In genomic region chr5:105703286-105703655, GRCm38 (mm10) we compare ENCODE assay signal across 20 mouse cellular contexts. TPM values are rescaled to one million over a fixed set of nuclear protein-coding genes. Genes with fewer than 3 reads are reported as not detected.
DNase-seq lines count a peak whose midpoint lies in the region; ATAC-seq and TF ChIP-seq lines count a peak whose summit lies in the region.
"Had no signal": no experiment of that assay in that cellular context is flagged by ENCODE, and none has a peak within 500 bp of the region (broad histone marks: within the 10 kb centered on the region; RNA-seq: fewer than 3 reads in every experiment).

No protein-coding gene starts in this region.

- H3K4me1 ChIP-seq in kidney, postnatal 0 days (replicated peaks; ENCODE audit: insufficient read depth, low read length): peaks cover 28% of the 10 kb centered on the region
- peaks cover 26% of the 10 kb centered on the region; the same call in 1 of the 2 replicates for H3K4me1 ChIP-seq in stomach, embryonic 15.5 days
- no peaks in the 10 kb centered on the region for H3K4me1 ChIP-seq in stomach, postnatal 0 days (replicated peaks; ENCODE audit: control insufficient read depth, insufficient read depth)
- H3K4me1 ChIP-seq in intestine, embryonic 15.5 days (replicated peaks): peaks cover 20% of the 10 kb centered on the region; the same call in 1 of the 2 replicates
- peaks cover 43% of the 10 kb centered on the region for H3K4me1 ChIP-seq in midbrain, embryonic 16.5 days (ENCODE audit: control insufficient read depth, insufficient read depth, low read length)
- H3K4me1 ChIP-seq in heart, adult 2 months (ENCODE audit: control insufficient read depth, insufficient read depth, low read length): peaks cover 4% of the 10 kb centered on the region

- H3K27ac ChIP-seq in kidney, postnatal 0 days: peak overlapping the region; percentile 61
- no peak overlapping the region for H3K27ac ChIP-seq in stomach, embryonic 15.5 days
- H3K27ac ChIP-seq in stomach, postnatal 0 days (replicated peaks): no peak overlapping the region
- 0 out of 2 replicates have a peak overlapping the region, but pooled peaks have one; percentile 54 for H3K27ac ChIP-seq in intestine, embryonic 15.5 days
- H3K27ac ChIP-seq in midbrain, embryonic 16.5 days (ENCODE audit: low read length): no peak overlapping the region
- H3K27ac ChIP-seq in heart, adult 2 months: no peak overlapping the region
- H3K27ac ChIP-seq: forebrain, embryonic 15.5 days; heart, embryonic 13.5 days; hindbrain, postnatal 0 days; midbrain, embryonic 10.5 days; neural tube, embryonic 12.5 days had no signal

- 80% methylated on average over 11 of the region's 11 CpGs for WGBS in kidney, postnatal 0 days
- 85% methylated on average over 11 of the region's 11 CpGs for WGBS in stomach, embryonic 15.5 days
- 73% methylated on average over 11 of the region's 11 CpGs for WGBS in stomach, postnatal 0 days
- 74% methylated on average over 11 of the region's 11 CpGs for WGBS in intestine, embryonic 15.5 days
- 94% methylated on average over 11 of the region's 11 CpGs for WGBS in midbrain, embryonic 16.5 days
- 93% methylated on average over 11 of the region's 11 CpGs for WGBS in heart, adult 2 months

- no peak overlapping the region for H3K4me3 ChIP-seq in kidney, postnatal 0 days (replicated peaks; ENCODE audit: low read depth, low read length)
- no peak overlapping the region for H3K4me3 ChIP-seq in stomach, embryonic 15.5 days (replicated peaks)
- H3K4me3 ChIP-seq in stomach, postnatal 0 days (ENCODE audit: low read depth, low read length): no peak overlapping the region
- no peak overlapping the region for H3K4me3 ChIP-seq in intestine, embryonic 15.5 days (replicated peaks)
- H3K4me3 ChIP-seq in midbrain, embryonic 16.5 days (ENCODE audit: low read depth, low read length): no peak overlapping the region
- H3K4me3 ChIP-seq in heart, adult 2 months: no peak overlapping the region
- H3K4me3 ChIP-seq: erythroblast, embryonic 14.5 days; forebrain, embryonic 15.5 days; heart, embryonic 13.5 days; midbrain, embryonic 10.5 days; neural tube, embryonic 12.5 days had no signal

- peak overlapping the region; percentile 30; the same call in 1 of the 2 replicates for H3K4me2 ChIP-seq in kidney, postnatal 0 days (ENCODE audit: low read length)
- H3K4me2 ChIP-seq in stomach, embryonic 15.5 days: 0 out of 2 replicates have a peak overlapping the region, but pooled peaks have one; percentile 3
- no peak overlapping the region for H3K4me2 ChIP-seq in stomach, postnatal 0 days (replicated peaks; ENCODE audit: low read depth)
- H3K4me2 ChIP-seq in intestine, embryonic 15.5 days (replicated peaks): peak overlapping the region; percentile 24; the same call in 1 of the 2 replicates
- no peak overlapping the region for H3K4me2 ChIP-seq in midbrain, embryonic 16.5 days (ENCODE audit: low read length)
- H3K4me2 ChIP-seq: forebrain, embryonic 15.5 days; heart, embryonic 13.5 days; lung, embryonic 14.5 days; neural tube, embryonic 12.5 days had no signal

- ATAC-seq in kidney, postnatal 0 days (replicated peaks; ENCODE audit: low FRiP score, low read depth): no peak
- no peak for ATAC-seq in stomach, embryonic 15.5 days (ENCODE audit: insufficient read depth, low FRiP score, low read depth)
- ATAC-seq in stomach, postnatal 0 days (ENCODE audit: low FRiP score, low TSS enrichment): no peak
- ATAC-seq in intestine, embryonic 15.5 days: no peak
- no peak for ATAC-seq in midbrain, embryonic 16.5 days
- ATAC-seq: forebrain, embryonic 15.5 days; hindbrain, postnatal 0 days had no signal

- DNase-seq in kidney, postnatal 0 days (ENCODE audit: low spot score): no peak
- DNase-seq in kidney, adult 9 months: no peak
- DNase-seq in stomach, postnatal 0 days (ENCODE audit: low spot score): no peak
- DNase-seq in heart, adult 2 months: no peak
- DNase-seq: adrenal gland, postnatal 14 days; cerebellum, adult 8-10 months; heart, postnatal 36 days; layer of hippocampus, postnatal 36 days; left cerebral cortex, postnatal 4 days; lung, embryonic 14.5 days; thymus, postnatal 14 days had no signal

- H3K79me2 ChIP-seq in heart, adult 2 months (replicated peaks; ENCODE audit: control insufficient read depth, insufficient read depth, low read length): no peaks in the 10 kb centered on the region

- no peak for TF ChIP-seq EP300 in stomach, postnatal 0 days (optimal IDR thresholded peaks at IDR 0.05)
- TF ChIP-seq EP300 in heart, adult 2 months (IDR thresholded peaks at IDR 0.05; ENCODE audit: insufficient read depth, low read depth, low read length): no peak

- no peaks in the 10 kb centered on the region for H3K27me3 ChIP-seq in kidney, postnatal 0 days (ENCODE audit: insufficient read depth, low read length)
- H3K27me3 ChIP-seq in stomach, embryonic 15.5 days (replicated peaks): no peaks in the 10 kb centered on the region
- no peaks in the 10 kb centered on the region for H3K27me3 ChIP-seq in stomach, postnatal 0 days (ENCODE audit: control insufficient read depth, insufficient read depth, low read length)
- 0 out of 2 replicates have a peak, but pooled peaks cover 2% of the 10 kb centered on the region for H3K27me3 ChIP-seq in intestine, embryonic 15.5 days (replicated peaks)
- no peaks in the 10 kb centered on the region for H3K27me3 ChIP-seq in midbrain, embryonic 16.5 days (ENCODE audit: control insufficient read depth, insufficient read depth, low read depth, low read length)
- no peaks in the 10 kb centered on the region for H3K27me3 ChIP-seq in heart, adult 2 months (ENCODE audit: control insufficient read depth, insufficient read depth, low read length)
- H3K27me3 ChIP-seq: forebrain, embryonic 15.5 days; neural tube, embryonic 12.5 days had no signal

- H3K9me3 ChIP-seq in kidney, postnatal 0 days (replicated peaks; ENCODE audit: low read length): no peaks in the 10 kb centered on the region
- no peaks in the 10 kb centered on the region for H3K9me3 ChIP-seq in stomach, embryonic 15.5 days
- H3K9me3 ChIP-seq in stomach, postnatal 0 days (ENCODE audit: control insufficient read depth, low read length): no peaks in the 10 kb centered on the region
- H3K9me3 ChIP-seq in intestine, embryonic 15.5 days: no peaks in the 10 kb centered on the region
- H3K9me3 ChIP-seq in midbrain, embryonic 16.5 days (replicated peaks; ENCODE audit: control insufficient read depth, low read length, poor library complexity, severe bottlenecking): no peaks in the 10 kb centered on the region
- H3K9me3 ChIP-seq: forebrain, embryonic 15.5 days; heart, embryonic 13.5 days; midbrain, embryonic 10.5 days; neural tube, embryonic 12.5 days had no signal

- TF ChIP-seq POLR2A in heart, adult 2 months (IDR thresholded peaks at IDR 0.05; ENCODE audit: insufficient read depth, low read depth, low read length): no peak

- H3K36me3 ChIP-seq in kidney, postnatal 0 days (ENCODE audit: insufficient read depth, low read length): no peaks in the 10 kb centered on the region
- no peaks in the 10 kb centered on the region for H3K36me3 ChIP-seq in stomach, embryonic 15.5 days
- no peaks in the 10 kb centered on the region for H3K36me3 ChIP-seq in stomach, postnatal 0 days (ENCODE audit: control insufficient read depth, insufficient read depth, low read length)
- no peaks in the 10 kb centered on the region for H3K36me3 ChIP-seq in intestine, embryonic 15.5 days
- no peaks in the 10 kb centered on the region for H3K36me3 ChIP-seq in midbrain, embryonic 16.5 days (ENCODE audit: control insufficient read depth, insufficient read depth, low read length)
- H3K36me3 ChIP-seq in heart, adult 2 months (ENCODE audit: control insufficient read depth, insufficient read depth, low read length): no peaks in the 10 kb centered on the region
- H3K36me3 ChIP-seq: forebrain, embryonic 15.5 days; heart, embryonic 13.5 days had no signal

- intact Hi-C loops in heart, adult 2 months (cut with DNase I): loop anchor here (2.0 kb wide), 1 partner anchor 38 kb away; no protein-coding TSS in a partner anchor

- no peak for TF ChIP-seq CTCF in kidney, postnatal 0 days (IDR thresholded peaks at IDR 0.05; ENCODE audit: low read depth)
- TF ChIP-seq CTCF in stomach, postnatal 0 days (IDR thresholded peaks at IDR 0.05; ENCODE audit: low read depth): no peak
- no peak for TF ChIP-seq CTCF in heart, adult 2 months (IDR thresholded peaks at IDR 0.05)

- no peak overlapping the region for H3K9ac ChIP-seq in kidney, postnatal 0 days (ENCODE audit: low read depth, low read length)
- no peak overlapping the region for H3K9ac ChIP-seq in stomach, embryonic 15.5 days
- H3K9ac ChIP-seq in stomach, postnatal 0 days (ENCODE audit: low read length): no peak overlapping the region
- H3K9ac ChIP-seq in intestine, embryonic 15.5 days: no peak overlapping the region
- no peak overlapping the region for H3K9ac ChIP-seq in midbrain, embryonic 16.5 days (ENCODE audit: low read depth, low read length)
- no peak overlapping the region for H3K9ac ChIP-seq in heart, adult 2 months (ENCODE audit: low read depth, low read length)
- H3K9ac ChIP-seq: forebrain, embryonic 15.5 days; heart, embryonic 13.5 days; lung, embryonic 14.5 days; neural tube, embryonic 12.5 days had no signal

RNA-seq across cellular contexts. Expression of gene Lrrc8d, which starts 3.5 kb away (rescaled TPM):
- polyA plus RNA-seq in kidney, postnatal 0 days (2015; fragmentation: Nextera tagmentation; extraction: Ambion mirVana): 32.5 and 34.6 TPM in 2 replicates
- polyA plus RNA-seq in stomach, embryonic 15.5 days (2015; fragmentation: Nextera tagmentation; extraction: Ambion mirVana): 14.1 and 17.9 TPM in 2 replicates
- polyA plus RNA-seq in stomach, postnatal 0 days (2015; fragmentation: Nextera tagmentation; extraction: Ambion mirVana): 10.2 and 10.7 TPM in 2 replicates
- 14.8 and 16.2 TPM in 2 replicates for polyA plus RNA-seq in intestine, embryonic 15.5 days (2015; fragmentation: Nextera tagmentation; extraction: Ambion mirVana)
- 33.9 and 35.9 TPM in 2 replicates for polyA plus RNA-seq in midbrain, embryonic 16.5 days (2015; fragmentation: Nextera tagmentation; extraction: Ambion mirVana)
- 1 to 10 TPM; 8.0 to 8.8 TPM for total RNA-seq in heart, adult 2 months (2021)
- 4.3 and 5.2 TPM in 2 replicates for polyA plus RNA-seq in heart, adult 2 months (2012; rRNA removed)

Comparison
In these comparisons a context has a peak if more than half of its experiments do, and no peak if none do; other contexts are left out.
1. H3K4me2 ChIP-seq: peak in kidney, postnatal 0 days (single experiment), stomach, embryonic 15.5 days (single experiment) and intestine, embryonic 15.5 days (single experiment); none in stomach, postnatal 0 days (single experiment) and midbrain, embryonic 16.5 days (single experiment).
2. H3K27ac ChIP-seq: peak in kidney, postnatal 0 days (single experiment) and intestine, embryonic 15.5 days (single experiment); none in stomach, embryonic 15.5 days (single experiment), stomach, postnatal 0 days (single experiment), midbrain, embryonic 16.5 days (single experiment) and heart, adult 2 months (single experiment).